Mouse (Mus musculus): Measurements from ENCODE around the gene Szrd1.

Gene Szrd1

DNA sequence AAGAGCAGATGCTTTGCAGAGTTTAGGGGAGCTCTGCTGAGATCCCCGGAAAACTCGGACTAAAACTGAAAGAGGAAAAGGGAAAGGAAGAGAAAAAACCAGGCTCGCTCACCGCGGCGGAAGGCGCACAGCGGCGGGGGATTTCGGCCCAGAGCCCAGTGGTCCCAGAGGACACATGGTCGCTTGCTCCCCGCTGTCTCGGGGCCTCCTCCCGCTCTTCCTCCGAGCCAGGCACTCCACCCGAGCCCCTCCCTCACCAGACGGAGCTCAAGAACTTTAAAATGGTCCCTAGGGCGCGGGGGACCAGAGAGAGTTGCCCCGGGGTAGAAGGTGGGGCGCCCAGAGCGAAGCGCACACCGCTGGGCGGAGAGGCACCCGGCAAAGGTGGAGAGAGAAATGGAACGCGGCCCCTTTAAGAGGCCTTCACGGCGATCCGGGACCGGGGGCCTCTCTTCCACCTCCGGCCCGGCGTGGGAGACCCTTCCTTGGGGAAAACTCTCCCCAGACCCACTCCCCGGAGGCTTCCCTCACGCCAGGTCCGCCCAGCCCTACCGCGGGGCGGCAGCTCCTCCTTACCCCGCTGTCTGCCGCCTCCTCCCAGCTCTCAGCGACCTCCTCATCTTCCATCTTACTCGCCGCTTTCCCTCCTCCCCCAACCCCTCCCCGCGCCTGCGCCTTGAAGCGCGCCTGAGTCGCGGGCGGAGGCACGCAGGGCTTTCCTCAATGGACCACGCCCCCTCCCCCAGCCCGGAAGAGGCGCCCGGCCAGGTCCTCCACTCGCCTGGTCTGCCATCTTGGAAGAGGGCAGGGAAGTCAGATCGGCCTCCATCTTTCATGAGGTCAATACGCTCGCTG lies at the start of gene Szrd1:
Gene Szrd1 (minus strand): TSS at position 660 of the 855 bp plus-strand sequence.
- peak; percentile 98 to 99 for DNase-seq (ENCODE audit: low spot score in 2 of 2)

DNA sequence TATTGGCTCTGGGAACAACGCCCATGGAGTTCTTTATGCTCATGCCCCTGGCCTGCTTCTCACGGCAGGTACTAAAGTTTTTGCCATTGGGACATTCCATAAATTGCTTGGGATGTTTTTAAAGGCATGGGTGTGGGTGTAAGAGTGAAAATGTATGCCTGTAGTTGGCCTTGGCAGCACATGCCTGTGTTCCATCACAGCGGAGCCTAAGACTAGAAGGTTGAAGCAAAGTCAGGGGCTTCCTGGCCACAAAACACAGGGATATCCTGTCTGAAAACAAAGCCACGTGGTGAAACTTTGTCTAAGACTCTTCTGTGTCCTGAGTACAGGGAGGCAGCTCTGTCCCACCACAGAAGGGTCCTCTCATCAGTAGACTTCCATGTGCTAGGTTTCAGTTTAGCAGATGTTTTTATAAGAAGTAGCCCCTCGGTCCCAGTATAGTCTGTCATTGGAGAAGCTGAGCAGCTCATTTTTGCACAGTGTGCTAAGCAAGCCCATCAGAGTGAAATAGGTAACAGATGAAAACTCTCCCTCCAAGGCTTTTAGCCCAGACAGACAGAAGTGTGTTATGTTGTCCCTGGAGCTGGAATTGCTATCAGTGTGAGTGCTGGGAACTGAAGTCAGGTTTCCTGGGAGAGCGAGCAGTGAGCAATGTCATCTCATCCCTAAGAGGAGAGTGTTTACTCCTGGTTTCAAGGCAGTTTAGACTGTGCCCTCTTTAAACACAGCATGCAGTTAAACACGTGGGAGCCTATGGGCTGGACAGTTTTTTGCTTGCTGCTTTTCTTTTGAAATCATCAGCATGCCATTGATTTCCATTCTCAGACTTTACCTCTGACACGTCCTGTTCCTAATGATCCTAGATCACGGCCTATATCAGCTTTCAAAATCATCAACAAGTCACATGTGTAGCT lies 47.6 kb upstream of the Szrd1 start:
- no peak for DNase-seq (ENCODE audit: low spot score in 2 of 2)

DNA sequence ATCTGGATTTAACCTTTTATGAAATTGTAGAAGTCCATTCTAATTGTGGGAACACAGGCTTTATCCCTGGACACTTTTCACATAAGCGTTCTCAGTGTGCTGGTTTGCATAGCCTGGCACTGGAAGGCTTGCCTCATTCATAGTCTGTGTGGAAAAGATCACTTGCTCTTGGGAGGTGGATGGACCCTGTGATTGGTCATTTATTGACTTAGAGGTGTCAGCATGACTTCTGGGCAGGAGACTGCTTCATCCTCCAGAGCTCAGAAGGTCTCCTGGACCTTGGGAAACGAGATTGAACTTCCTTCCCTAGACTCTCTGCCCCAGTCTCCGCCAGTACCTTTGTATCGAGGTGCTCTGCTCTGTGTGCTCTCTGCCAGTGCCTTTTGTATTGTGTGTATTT lies 44.9 kb upstream of the Szrd1 start:
- DNase-seq (ENCODE audit: low spot score in 2 of 2): no peak

DNA sequence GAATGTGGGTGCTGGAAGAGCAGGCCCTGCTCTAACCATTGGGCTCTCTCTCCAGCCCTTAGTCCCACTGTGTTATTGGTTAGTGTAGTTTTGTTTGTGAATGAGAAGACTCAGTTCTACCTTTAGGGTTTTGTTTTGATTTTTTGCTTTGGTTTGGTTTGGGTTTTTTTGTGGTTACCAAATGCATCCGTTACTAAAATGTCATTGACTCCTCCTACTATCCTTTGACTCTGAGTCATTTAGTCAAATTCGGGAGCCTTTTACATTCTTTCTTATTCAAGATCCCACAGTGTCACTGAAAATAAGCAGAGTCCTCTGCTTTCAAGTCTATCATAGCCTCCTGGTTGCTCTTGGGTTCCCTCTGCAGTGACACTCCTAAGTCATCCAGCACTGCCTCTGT lies 44.4 kb upstream of the Szrd1 start:
- no peak for DNase-seq (ENCODE audit: low spot score in 2 of 2)

DNA sequence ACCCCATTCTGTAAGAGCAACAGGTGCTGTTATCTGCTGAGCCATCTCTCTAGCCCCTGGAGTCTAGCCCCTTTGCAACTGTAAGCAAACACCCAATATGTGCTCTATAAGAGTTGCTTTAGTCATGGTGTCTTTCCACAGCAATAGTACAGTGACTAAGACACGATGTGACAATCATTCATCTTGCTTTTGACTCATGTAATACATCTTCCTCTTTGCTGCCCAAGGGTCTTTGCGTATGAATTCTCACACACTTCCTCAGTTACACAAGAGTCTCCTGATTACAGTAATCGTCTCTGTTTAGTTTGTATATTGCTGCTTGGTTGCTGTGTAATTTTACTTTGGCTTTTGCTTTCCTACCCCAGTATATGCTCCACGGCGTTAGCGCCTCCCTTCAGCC lies 42.4 kb upstream of the Szrd1 start:
- DNase-seq (ENCODE audit: low spot score in 2 of 2): no peak

DNA sequence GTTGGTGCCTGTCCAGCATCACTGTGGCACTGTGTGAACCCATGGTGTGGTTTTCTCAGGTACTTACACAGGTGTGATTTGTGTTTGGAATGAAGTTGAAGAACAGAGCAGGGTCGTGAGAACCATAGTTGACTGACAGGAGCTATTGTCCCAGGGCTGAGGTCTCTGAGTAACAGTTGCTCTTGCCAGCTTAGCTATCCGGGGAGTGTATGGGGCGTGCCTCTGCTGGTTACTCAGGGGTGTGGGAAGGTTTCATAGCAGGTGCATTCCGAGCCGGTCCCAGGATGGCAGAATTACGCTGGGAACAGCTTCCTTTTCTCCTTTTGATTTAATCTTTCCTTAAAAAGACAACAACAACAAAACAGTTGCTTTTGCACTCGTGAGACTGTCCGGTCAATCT lies 41.3 kb upstream of the Szrd1 start:
- no peak for DNase-seq (ENCODE audit: low spot score in 2 of 2)

DNA sequence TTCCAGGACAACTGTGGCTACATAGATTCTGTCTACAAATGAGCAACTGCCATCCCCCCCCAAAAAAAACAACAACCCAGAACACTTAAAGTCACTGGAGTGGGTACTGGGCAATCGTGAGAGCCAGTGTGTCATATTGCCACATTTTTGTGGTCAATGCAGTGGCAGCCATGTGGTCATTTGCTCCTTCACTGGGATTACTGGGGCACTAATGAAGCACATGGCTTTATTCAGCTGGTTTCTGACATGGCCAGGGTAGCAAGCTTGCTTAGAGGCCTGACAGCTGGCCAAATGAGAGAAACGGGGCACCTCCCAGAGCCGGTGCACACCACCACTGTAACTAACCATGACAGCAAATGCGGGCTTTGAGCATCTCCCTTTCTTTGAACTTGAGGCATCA lies 38.9 kb upstream of the Szrd1 start:
- DNase-seq (ENCODE audit: low spot score in 2 of 2): no peak

DNA sequence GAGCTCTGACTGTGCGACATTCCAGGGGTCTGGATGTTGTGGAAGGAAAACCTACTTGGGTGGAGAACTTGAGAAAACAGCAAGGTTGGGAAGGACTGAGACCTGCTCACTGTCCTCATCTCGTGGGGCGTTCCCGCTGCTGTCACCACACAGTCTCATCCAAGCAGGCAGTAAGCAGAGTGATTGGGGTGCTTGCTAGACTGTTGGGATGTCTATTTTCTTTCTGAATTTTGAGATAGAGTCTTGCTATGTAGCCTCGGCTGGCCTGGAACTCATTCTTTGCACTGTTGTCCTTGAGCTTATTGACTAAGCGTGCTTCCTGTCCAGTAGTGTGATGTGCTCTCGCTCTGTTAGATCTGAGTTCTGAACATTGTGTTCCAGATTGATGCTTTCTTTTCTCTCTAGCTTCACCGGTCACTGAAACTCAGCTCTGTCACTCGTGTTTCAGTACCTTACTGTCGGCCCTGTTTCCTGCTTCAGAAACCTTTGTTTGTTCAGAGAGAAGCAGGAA lies 36.8 kb upstream of the Szrd1 start:
- no peak for DNase-seq (ENCODE audit: low spot score in 2 of 2)

DNA sequence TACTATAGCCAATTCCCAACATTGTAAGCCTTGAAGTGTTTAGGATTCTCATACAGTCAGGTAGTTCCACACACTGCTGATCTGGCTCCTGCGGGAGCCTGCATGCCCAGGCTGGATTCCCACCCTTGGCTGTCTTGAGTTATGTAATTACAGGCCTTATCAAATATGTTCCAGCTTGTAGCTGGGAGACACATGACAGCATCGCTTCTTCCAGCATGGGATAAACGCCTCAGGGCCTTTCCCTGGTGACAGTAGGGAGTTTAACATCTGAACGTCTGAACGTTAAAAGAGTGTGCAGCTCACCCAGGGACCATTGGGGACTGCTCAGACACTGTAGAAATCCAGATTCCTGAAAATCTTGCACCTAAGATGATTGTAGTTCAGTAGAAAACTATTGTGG lies 36.2 kb upstream of the Szrd1 start:
- no peak for DNase-seq (ENCODE audit: low spot score in 2 of 2)

DNA sequence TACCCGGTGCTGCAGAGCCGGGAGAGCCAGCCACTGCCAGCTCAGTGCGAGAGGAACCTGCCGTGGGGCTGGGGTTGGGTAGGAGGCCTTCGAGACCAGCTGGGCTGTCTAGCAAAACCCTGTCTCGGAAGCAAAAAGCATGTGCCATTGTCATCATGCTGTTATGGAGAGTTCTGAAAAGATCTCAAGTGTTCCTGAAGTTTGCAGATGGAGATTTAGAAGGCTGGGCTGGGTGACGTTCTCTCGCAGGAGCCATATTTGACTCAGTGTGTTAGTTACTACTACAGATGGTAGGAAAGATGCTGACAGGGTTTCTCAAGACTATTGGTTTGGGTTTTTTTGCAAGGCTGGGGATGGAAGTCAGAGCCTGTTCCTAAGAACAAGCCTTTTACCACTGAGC lies 32.5 kb upstream of the Szrd1 start:
- no peak for DNase-seq (ENCODE audit: low spot score in 2 of 2)

DNA sequence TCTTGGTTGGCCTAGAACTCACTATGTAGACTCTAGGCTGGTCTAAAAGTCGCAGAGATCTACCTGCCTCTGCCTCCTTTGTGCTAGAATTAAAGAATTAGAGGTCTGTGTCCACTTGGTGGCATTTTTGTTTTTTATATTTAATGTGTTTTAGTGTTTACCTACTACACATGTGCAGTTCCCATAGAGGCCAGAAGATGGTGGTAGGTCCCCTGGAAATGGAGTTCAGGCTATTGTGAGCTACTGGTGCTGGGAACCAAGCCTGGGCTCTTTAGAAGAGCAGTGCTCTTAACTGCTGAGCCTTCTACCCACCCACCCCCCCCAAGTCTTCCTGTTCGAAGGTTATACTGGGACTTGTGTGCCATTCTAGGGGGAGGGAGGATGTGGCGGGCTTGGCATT lies 27.6 kb upstream of the Szrd1 start:
- no peak for DNase-seq (ENCODE audit: low spot score in 2 of 2)

DNA sequence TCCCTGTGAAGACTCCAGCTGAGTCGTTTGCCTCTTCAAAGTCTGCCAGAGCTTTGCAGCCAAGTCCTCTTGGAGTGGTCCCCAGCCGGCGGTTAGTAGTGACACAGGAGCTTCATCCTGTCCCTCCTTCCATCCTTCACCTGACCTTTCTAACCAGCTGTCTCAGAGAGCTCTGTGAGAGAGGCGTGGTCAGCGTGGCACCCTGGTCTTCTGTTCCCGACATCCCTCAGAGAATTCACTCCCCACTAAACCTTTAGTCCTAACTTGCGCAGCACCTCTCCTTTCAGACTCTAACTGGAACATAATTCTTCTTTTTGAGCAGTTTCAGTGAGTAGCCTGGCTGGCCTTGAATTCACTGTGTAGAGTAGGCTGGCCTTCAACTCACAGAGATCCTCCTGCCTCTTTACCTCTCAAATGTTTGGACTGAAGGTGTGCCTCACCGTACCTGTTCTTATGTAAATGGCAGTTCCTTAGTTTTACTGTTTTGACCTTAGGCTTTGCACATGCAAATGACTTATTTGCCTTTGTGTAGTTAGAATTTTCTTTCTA lies 26.2 kb upstream of the Szrd1 start:
- no peak for DNase-seq (ENCODE audit: low spot score in 2 of 2)

DNA sequence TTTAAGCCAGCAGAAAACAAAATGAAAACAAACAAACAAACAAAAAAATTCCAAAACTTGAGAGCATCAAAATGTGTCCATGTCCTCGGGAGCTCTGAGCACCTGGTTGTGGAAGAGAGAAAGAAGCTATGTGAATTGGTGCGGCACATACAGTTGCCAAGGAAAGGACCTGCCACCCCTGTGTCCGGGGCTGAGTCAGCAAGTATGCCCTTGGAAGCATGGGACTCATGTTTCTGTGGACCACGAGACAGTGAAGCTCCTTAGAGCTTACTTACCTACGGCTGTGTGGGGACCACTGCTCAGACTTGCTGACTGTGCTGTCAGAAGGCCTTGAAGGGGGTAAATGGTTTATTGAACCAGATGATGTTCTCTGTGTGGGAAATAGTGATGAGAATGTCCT lies 24.2 kb upstream of the Szrd1 start:
- DNase-seq (ENCODE audit: low spot score in 2 of 2): no peak

DNA sequence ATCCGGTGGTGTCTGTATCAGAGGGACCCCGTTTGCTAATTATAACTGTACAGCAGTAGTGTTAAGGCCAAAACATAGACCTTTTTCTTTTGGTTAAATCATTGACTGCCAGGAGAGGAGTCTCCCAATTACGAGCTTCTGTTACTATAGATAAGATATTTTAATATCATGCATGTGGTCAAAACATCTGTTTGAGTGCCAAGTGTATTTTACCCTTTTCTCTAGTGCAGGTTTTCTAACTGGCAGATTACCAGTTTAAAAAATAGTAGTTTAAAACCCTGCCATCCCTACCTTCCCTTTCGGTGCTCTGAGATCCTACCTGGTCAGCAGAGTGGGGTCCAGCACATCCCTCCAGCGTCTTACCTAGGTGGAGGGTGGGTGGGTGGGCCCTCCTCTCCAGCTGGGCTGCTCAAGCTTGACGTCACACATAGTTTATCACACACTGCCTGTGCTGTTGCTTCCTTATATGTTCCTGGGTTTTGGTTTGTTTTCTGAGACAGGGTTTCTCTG lies 22.2 kb upstream of the Szrd1 start:
- no peak for DNase-seq (ENCODE audit: low spot score in 2 of 2)

DNA sequence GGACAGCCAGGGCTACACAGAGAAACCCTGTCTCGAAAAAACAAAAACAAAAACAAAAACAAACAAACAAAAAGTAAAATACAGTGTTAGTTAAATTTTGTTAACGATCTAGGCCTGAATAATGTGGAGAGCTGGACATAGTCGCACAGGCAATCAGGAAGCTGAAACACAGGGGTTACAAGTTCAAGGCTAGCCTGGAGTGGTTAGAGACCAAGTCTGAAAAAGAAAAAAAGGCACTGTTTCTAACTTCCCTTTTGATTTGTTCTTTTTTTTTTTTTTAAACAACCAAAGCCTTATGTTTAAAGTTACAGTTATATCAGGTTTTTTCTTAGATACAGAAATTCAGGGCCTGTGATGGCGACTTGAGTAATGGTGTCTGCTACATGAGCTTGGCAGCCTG lies 20.6 kb upstream of the Szrd1 start:
- DNase-seq (ENCODE audit: low spot score in 2 of 2): no peak

DNA sequence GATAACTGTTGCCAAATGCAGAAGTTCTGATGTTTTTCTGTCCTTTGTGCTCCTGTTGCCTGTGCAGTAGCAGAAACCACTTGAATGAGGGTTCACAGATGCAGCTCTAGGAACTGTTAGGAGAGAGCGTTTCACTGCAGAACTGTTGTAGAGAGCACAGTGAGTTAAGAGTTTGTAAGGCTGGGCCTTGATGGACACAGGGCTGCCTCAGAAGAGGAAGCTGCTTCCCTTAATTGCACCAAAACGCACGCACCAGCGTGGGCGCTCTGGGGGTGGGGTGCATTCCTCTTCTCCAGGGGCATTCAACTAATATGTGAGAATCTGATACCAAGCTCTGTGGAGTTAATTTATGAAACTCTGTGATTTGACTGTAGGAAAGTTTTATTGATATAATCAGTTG lies 20.1 kb upstream of the Szrd1 start:
- DNase-seq (ENCODE audit: low spot score in 2 of 2): no peak

DNA sequence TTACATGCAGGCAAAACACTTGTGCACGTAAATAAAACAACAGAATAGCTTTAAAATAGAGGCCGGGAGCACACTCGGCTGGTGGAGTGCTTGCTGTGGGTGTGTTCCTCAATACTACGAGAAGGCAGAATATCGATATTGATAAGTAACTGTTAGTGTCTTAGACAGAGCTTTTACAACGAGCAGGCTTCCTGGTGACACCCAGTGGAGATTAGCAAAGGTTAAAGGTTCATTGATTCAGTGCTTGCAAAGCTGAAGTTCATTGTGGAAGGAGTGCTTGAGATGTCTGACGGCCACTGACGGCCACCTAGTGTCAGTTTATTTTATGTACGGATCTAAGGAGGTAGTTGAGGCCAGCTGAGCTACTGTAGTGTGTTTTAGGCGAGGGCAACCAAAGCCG lies 19.5 kb upstream of the Szrd1 start:
- no peak for DNase-seq (ENCODE audit: low spot score in 2 of 2)

DNA sequence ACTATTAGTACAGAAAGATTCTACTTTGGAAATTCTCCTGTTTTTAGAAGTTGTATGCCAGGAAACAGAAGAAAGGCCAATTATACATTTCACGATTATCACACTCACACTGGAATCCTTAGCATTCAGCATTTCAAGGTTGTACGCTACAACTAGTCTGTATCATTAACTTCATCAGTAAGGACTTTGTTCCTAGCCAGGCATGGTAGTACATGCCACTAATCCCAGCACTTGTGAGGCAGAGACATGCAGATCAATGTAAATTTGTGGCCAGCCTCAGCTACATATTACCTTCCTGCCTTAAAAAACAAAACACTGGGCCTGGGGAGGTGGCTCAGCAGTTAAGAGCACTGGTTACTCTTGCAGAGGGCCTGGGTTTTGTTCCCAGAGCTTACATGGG lies 19.0 kb upstream of the Szrd1 start:
- DNase-seq (ENCODE audit: low spot score in 2 of 2): no peak

DNA sequence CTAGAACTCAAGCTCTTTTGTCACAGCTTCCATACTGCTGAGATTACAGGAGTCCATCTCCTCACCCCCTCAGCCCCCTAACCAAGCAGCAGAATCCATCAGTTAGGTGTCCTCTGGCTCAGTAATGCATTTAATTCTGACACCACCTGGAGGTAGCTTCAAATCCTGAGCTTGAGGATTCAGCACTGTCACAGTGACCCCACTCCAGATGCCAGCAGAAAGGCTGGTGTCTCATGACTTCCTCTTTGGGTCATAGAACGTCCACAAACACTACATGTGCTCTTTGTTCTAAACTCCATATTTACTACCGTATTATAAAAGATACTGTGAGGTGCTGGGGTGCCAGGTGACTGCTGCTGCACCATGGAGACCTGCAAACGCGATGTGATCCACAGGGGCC lies 17.9 kb upstream of the Szrd1 start:
- DNase-seq (ENCODE audit: low spot score in 2 of 2): no peak

DNA sequence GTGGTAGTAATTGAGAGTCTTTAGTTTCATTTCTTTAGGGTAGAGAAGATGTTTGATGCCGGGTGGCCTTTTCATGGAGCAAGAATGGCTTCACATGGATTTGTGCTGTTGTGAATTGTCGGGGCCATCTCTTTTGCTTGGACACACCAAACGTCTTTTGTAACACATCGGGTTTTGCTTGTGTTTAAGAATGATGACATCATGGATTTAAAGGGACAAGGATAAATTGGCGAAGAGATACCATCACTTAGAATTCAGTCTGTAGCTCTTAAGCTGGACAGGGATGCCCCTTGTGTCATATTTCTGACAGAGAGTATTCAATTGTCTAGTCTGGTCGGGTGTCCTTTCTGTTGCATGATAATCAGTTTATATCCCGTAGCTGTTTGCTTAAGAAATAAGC lies 9.5 kb upstream of the Szrd1 start:
- DNase-seq (ENCODE audit: low spot score in 2 of 2): no peak

DNA sequence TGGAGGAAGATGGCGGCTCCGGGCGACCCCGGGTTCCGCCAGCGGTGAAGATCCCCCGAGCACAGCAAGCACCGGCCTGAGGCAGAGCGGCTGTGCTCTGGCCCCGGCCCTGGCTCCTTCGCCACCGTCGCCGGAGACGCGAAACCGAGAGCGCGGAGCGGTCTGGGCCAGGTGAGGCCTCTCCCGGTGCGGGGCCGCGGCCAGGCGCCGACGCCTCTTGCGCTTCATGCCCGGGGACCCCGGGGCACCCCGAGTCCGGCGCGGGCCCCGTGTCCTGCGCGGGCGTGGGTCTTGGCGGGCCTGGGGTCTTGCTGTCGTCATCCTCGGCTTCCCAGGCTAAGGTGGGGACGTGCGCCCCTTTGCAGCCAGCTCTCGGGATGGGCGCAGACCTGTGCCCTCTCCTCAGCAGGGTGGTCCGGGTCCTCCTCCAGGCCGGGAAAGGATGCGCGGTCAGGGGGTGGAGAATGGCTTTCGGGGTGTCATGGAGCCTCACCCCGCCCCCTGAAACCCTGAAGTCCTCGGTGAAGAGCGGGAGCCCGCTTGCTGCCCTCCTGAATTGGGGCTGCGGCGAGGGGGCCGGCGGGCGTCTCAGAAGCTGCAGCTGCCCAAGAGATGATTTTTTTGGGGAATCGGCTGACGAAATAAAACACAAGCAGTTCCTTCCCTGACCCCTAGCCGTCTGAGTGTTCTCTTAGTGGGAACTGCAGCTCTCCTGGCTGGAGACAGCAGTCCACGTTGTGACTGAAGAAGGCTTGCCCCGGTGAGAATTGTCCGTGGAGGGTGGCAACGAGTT lies 8.6 kb upstream of the Szrd1 start:
- DNase-seq (ENCODE audit: low spot score in 2 of 2): peak in 1 of 2 experiments; percentile 46

Measured in frontal cortex, postnatal 10 days (tissue).